Mouse (Mus musculus): ENCODE measurements around the gene D17Wsu92e.

- TF ChIP-seq HCFC1 (IDR thresholded peaks at IDR 0.05; ENCODE audit: borderline replicate concordance, insufficient read depth, low read length) (no peak), CHD2 (IDR thresholded peaks at IDR 0.05; ENCODE audit: low read depth, low read length) (no peak), ZNF384 (IDR thresholded peaks at IDR 0.05; ENCODE audit: low read depth, low read length) (no peak), MAFK (IDR thresholded peaks at IDR 0.05; ENCODE audit: insufficient read depth, low read depth, low read length) (no peak), ZC3H11A (IDR thresholded peaks at IDR 0.05; ENCODE audit: borderline replicate concordance, low read depth, low read length) (no peak)
Observed at GRCm38 (mm10) chr17:27825539-27825938, 5.1 kb upstream of the D17Wsu92e start.

Measured in ES-E14 (cell line).